Mouse (Mus musculus) CH12.LX (cell line): ENCODE results near the gene Bmp8b. TPM values are rescaled to one million over a fixed set of nuclear protein-coding genes. Genes with fewer than 3 reads are reported as not detected.

ENCODE experiments used
- DNase-seq: peaks from one replicate; pipeline ENCODE4 v3.0.0-alpha.2; 2013; ENCODE audit errors: extremely low read depth
- H3K27ac ChIP-seq: 2 replicates; pipeline ENCODE4 v1.5.1; 2012; ENCODE audit warnings: low read depth, mild to moderate bottlenecking, control low read depth, moderate library complexity; ENCODE audit not compliant: insufficient read depth
- H3K27me3 ChIP-seq: replicated peaks from 2 replicates; pipeline ENCODE3; 2012; ENCODE audit warnings: inconsistent platforms
- H3K36me3 ChIP-seq, 2 experiments: replicated peaks in 1 of 2; 2 replicates each; pipeline versions ENCODE3 to v1.6.1; 2012; ENCODE audit warnings: inconsistent platforms in 1 of 2, low read length in 1 of 2, mild to moderate bottlenecking in 1 of 2, mixed read lengths in 1 of 2, moderate library complexity in 1 of 2; ENCODE audit not compliant: control insufficient read depth in 1 of 2, insufficient read depth in 1 of 2
- H3K4me1 ChIP-seq, 2 experiments: 2 replicates each; pipeline ENCODE4 v1.6.1; 2012; ENCODE audit warnings: inconsistent platforms in 1 of 2, moderate library complexity in 1 of 2; ENCODE audit not compliant: insufficient read depth in 2 of 2, control insufficient read depth in 1 of 2
- H3K4me2 ChIP-seq: 2 replicates; pipeline ENCODE4 v1.6.1; 2012; ENCODE audit warnings: low read depth, mild to moderate bottlenecking, control low read depth; ENCODE audit not compliant: poor library complexity, insufficient read depth, severe bottlenecking
- H3K4me3 ChIP-seq, 3 experiments: fragments of 150-350 bp in 1 of 3; sonication (generic) in 1 of 3; replicated peaks in 1 of 3; 2 replicates each; pipeline versions ENCODE3 to v1.5.1; 2011 to 2012; ENCODE audit warnings: low read depth in 2 of 3, low read length in 2 of 3, mild to moderate bottlenecking in 2 of 3, moderate library complexity in 2 of 3, control low read depth in 1 of 3, improper control_type of control experiment in 1 of 3, inconsistent platforms in 1 of 3, mixed read lengths in 1 of 3; ENCODE audit not compliant: poor library complexity in 1 of 3
- H3K79me2 ChIP-seq: replicated peaks from 2 replicates; pipeline ENCODE4 v1.6.1; 2012; ENCODE audit warnings: mild to moderate bottlenecking, moderate library complexity; ENCODE audit not compliant: control insufficient read depth, poor library complexity, insufficient read depth, severe bottlenecking; ENCODE audit errors: extremely low read depth
- H3K9ac ChIP-seq: 2 replicates; pipeline ENCODE4 v1.6.1; 2012; ENCODE audit warnings: low read depth, mild to moderate bottlenecking, control low read depth, moderate library complexity; ENCODE audit not compliant: insufficient read depth
- H3K9me3 ChIP-seq: replicated peaks from 2 replicates; pipeline ENCODE3; 2012; ENCODE audit warnings: low read length, inconsistent platforms, mixed read lengths
- CTCF ChIP-seq, 2 experiments: IDR thresholded peaks in 1 of 2; conservative IDR thresholded peaks in 1 of 2; 2 replicates each; pipeline ENCODE4 v1.5.1; 2011 to 2012; ENCODE audit warnings: low read depth in 2 of 2, low read length in 2 of 2, improper control_type of control experiment in 1 of 2, inconsistent platforms in 1 of 2, mild to moderate bottlenecking in 1 of 2, moderate library complexity in 1 of 2
- E2F4 ChIP-seq: IDR thresholded peaks from 2 replicates; pipeline ENCODE4 v1.6.1; 2011; ENCODE audit warnings: low read depth, low read length, improper control_type of control experiment; ENCODE audit not compliant: insufficient replicate concordance
- EP300 ChIP-seq: IDR thresholded peaks from 2 replicates; pipeline ENCODE4 v1.6.1; 2011; ENCODE audit warnings: low read length, improper control_type of control experiment
- GABPA ChIP-seq: IDR thresholded peaks from 2 replicates; pipeline ENCODE4 v1.6.1; 2012; ENCODE audit warnings: low read depth, low read length, improper control_type of control experiment, inconsistent platforms; ENCODE audit not compliant: insufficient replicate concordance
- MAZ ChIP-seq: IDR thresholded peaks from 2 replicates; pipeline ENCODE4 v1.6.1; 2012; ENCODE audit warnings: low read depth, mild to moderate bottlenecking, inconsistent platforms, low read length, improper control_type of control experiment, moderate library complexity
- MYC ChIP-seq: IDR thresholded peaks from 2 replicates; pipeline ENCODE4 v1.6.1; 2011; ENCODE audit warnings: low read depth, mild to moderate bottlenecking, improper control_type of control experiment, low read length
- NELFE ChIP-seq: IDR thresholded peaks from 2 replicates; pipeline ENCODE4 v1.6.1; 2011; ENCODE audit warnings: low read depth, low read length, improper control_type of control experiment
- RAD21 ChIP-seq: IDR thresholded peaks from 2 replicates; pipeline ENCODE4 v1.6.1; 2011; ENCODE audit warnings: low read depth, mild to moderate bottlenecking, low read length, improper control_type of control experiment, moderate library complexity
- TCF12 ChIP-seq: IDR thresholded peaks from 2 replicates; pipeline ENCODE4 v1.6.1; 2014; ENCODE audit warnings: low read depth, mild to moderate bottlenecking, inconsistent platforms, low read length, improper control_type of control experiment
- USF1 ChIP-seq: IDR thresholded peaks from 2 replicates; pipeline ENCODE4 v1.6.1; 2014; ENCODE audit warnings: low read depth, mild to moderate bottlenecking, inconsistent platforms, low read length, improper control_type of control experiment
- ZC3H11A ChIP-seq: IDR thresholded peaks from 2 replicates; pipeline ENCODE4 v1.6.1; 2012; ENCODE audit warnings: low read depth, mild to moderate bottlenecking, inconsistent platforms, low read length, improper control_type of control experiment
- dilution Hi-C: fragments of 300-500 bp; cut with MboI; formaldehyde crosslinking; loops from 2 replicates; pipeline ENCODE4 v1.14.3; 2020; ENCODE audit warnings: low sequenced_read_pairs; ENCODE audit not compliant: extremely low pct_unique_long_range_greater_than_20kb, extremely low pct_ligation_motif_present
- in situ Hi-C: fragments of 300-500 bp; cut with MboI; formaldehyde crosslinking; loops from 3 replicates; pipeline ENCODE4 v1.14.3; 2019; ENCODE audit warnings: low sequenced_read_pairs, low pct_ligation_motif_present, low pct_unique_long_range_greater_than_20kb, mixed read lengths
- polyA plus RNA-seq: library from polyadenylated mRNA; unstranded; fragments of >175 nt; gene quantifications from 2 replicates; pipeline ENCODE4 v1.2.1, GENCODE M21; 2012; ENCODE audit warnings: low read depth; ENCODE audit not compliant: insufficient read length
- total RNA-seq, 2 experiments: library from RNA; depleted of rRNA; stranded (reverse); fragments of 300-350 nt in 1 of 2; fragments of >200 nt in 1 of 2; gene quantifications; 2 replicates each; pipeline ENCODE4 v1.2.3; 2012 to 2014

Bmp8b gene
- total and polyA plus RNA-seq, 3 experiments = not detected

GRCm38 (mm10) chr4:123076928-123077327 lies 28.0 kb upstream of the Bmp8b start:
- no peak for DNase-seq
- dilution Hi-C loops = no loop called here
- Histone ChIP-seq H3K9me3 (no peaks in the 10 kb centered on the region), H3K4me2 (no peak overlapping the region), H3K4me3 (no peak overlapping the region), H3K4me1 (no peaks in the 10 kb centered on the region), H3K36me3 (no peaks in the 10 kb centered on the region), H3K9ac (no peak overlapping the region), H3K27me3 (peaks cover 18% of the 10 kb centered on the region), H3K27ac (no peak overlapping the region), H3K79me2 (no peaks in the 10 kb centered on the region)
- TF ChIP-seq RAD21 (no peak), ZC3H11A (no peak), E2F4 (no peak)
- in situ Hi-C loops = no loop called here

GRCm38 (mm10) chr4:123078231-123078630 lies 26.7 kb upstream of the Bmp8b start:
- no peak for DNase-seq
- Histone ChIP-seq H3K27me3 (peaks cover 18% of the 10 kb centered on the region), H3K4me3 (no peak overlapping the region), H3K36me3 (no peaks in the 10 kb centered on the region), H3K27ac (no peak overlapping the region), H3K4me1 (no peaks in the 10 kb centered on the region), H3K79me2 (no peaks in the 10 kb centered on the region), H3K9me3 (no peaks in the 10 kb centered on the region), H3K9ac (no peak overlapping the region), H3K4me2 (no peak overlapping the region)
- TF ChIP-seq CTCF (conservative IDR thresholded peaks at IDR 0.05 in 1 of 2, IDR thresholded peaks at IDR 0.05 in 1 of 2; ENCODE audit: low read depth in 2 of 2, low read length in 2 of 2) = no peak
- TF ChIP-seq MAZ = no peak
- no peak for TF ChIP-seq USF1
- no peak for TF ChIP-seq EP300
- in situ Hi-C loops = no loop called here
- dilution Hi-C loops = no loop called here

GRCm38 (mm10) chr4:123080791-123081190 lies 24.2 kb upstream of the Bmp8b start:
- H3K9me3 ChIP-seq = no peaks in the 10 kb centered on the region
- dilution Hi-C loops = no loop called here
- H3K36me3 ChIP-seq = no peaks in the 10 kb centered on the region
- H3K79me2 ChIP-seq = no peaks in the 10 kb centered on the region
- H3K27ac ChIP-seq = no peak overlapping the region
- no peak overlapping the region for H3K9ac ChIP-seq
- H3K27me3 ChIP-seq = peaks cover 8% of the 10 kb centered on the region
- H3K4me1 ChIP-seq = 0 out of 4 replicates have a peak, but pooled peaks cover 0 to 3% of the 10 kb centered on the region in 2 experiments
- no peak overlapping the region for H3K4me3 ChIP-seq
- no peak for TF ChIP-seq MYC
- no peak for TF ChIP-seq TCF12
- TF ChIP-seq NELFE = no peak
- TF ChIP-seq GABPA = no peak
- in situ Hi-C loops = loop anchor here (5.0 to 10.0 kb wide), 2 partner anchors 78 to 276 kb away; no protein-coding TSS in a partner anchor
- no peak for DNase-seq
- H3K4me2 ChIP-seq = no peak overlapping the region
